Mouse (Mus musculus) right cerebral cortex, postnatal 4 days (tissue): Measurements from ENCODE around the gene Prph.
"Not testable (repeated sequence)": the region's sequence is repeated elsewhere in the genome, so short reads cannot be mapped to it uniquely, and the experiment has no call there.

Source experiments
- DNase-seq: peaks from one replicate; pipeline ENCODE4 v3.0.0-alpha.2; 2022

The Prph gene

GRCm38 (mm10) chr15:99076011-99076410 is 21.0 kb downstream of the Prph start:
- DNase-seq: not testable (repeated sequence)

- DNase-seq: no peak
These were observed 23.4 kb downstream of the Prph start for GRCm38 (mm10) chr15:99078181-99078910.

GRCm38 (mm10) chr15:99079804-99080203 is 24.8 kb downstream of the Prph start:
- no peak for DNase-seq

- no peak for DNase-seq
These were observed 27.3 kb downstream of the Prph start for GRCm38 (mm10) chr15:99082322-99082721.

- no peak for DNase-seq
These were observed 27.9 kb downstream of the Prph start for GRCm38 (mm10) chr15:99082840-99083239.

GRCm38 (mm10) chr15:99083258-99083657 is 28.3 kb downstream of the Prph start:
- DNase-seq: peak; percentile 60

- DNase-seq: no peak
These were observed 29.0 kb downstream of the Prph start for GRCm38 (mm10) chr15:99083867-99084557.

- DNase-seq: no peak
These were observed 29.6 kb downstream of the Prph start for GRCm38 (mm10) chr15:99084618-99085017.

- no peak for DNase-seq
These were observed 31.0 kb downstream of the Prph start for GRCm38 (mm10) chr15:99085997-99086396.

GRCm38 (mm10) chr15:99087253-99088075 is 32.5 kb downstream of the Prph start, which contains the start of gene C1ql4:
TSS of gene C1ql4 (minus strand) at chr15:99087817.
- DNase-seq: no peak

GRCm38 (mm10) chr15:99088292-99088691 is 33.3 kb downstream of the Prph start:
- peak; percentile 84 for DNase-seq

GRCm38 (mm10) chr15:99089069-99089468 is 34.1 kb downstream of the Prph start:
- no peak for DNase-seq

GRCm38 (mm10) chr15:99092870-99093269 is 37.9 kb downstream of the Prph start, which contains the start of gene Dnajc22:
TSS of gene Dnajc22 (plus strand) at chr15:99093170.
- DNase-seq: no peak

- DNase-seq: no peak
These were observed 38.6 kb downstream of the Prph start for GRCm38 (mm10) chr15:99093291-99094258.

GRCm38 (mm10) chr15:99094631-99095270 is 39.8 kb downstream of the Prph start:
- DNase-seq: peak; percentile 45

- DNase-seq: no peak
These were observed 40.4 kb downstream of the Prph start for GRCm38 (mm10) chr15:99095356-99095755.

- no peak for DNase-seq
These were observed 41.3 kb downstream of the Prph start for GRCm38 (mm10) chr15:99096061-99096793.

GRCm38 (mm10) chr15:99096831-99097500 is 42.0 kb downstream of the Prph start:
- DNase-seq: no peak

- no peak for DNase-seq
These were observed 43.0 kb downstream of the Prph start for GRCm38 (mm10) chr15:99097840-99098492.

- no peak for DNase-seq
These were observed 43.5 kb downstream of the Prph start for GRCm38 (mm10) chr15:99098493-99098861.
